Mouse (Mus musculus) embryo, embryonic 9.5 days (tissue): ENCODE measurements around the gene Dnajc11.

Experiments
- DNase-seq: peaks from one replicate; pipeline ENCODE4 v3.0.0-alpha.2; 2017; ENCODE audit errors: extremely low spot score

The Dnajc11 gene

GRCm38 (mm10) chr4:151933505-151934214, at the start of gene Dnajc11:
Dnajc11 (plus strand) TSS chr4:151933691.
- DNase-seq, result peak; percentile 95

- no peak for DNase-seq
Observed at GRCm38 (mm10) chr4:151893241-151893640, 40.2 kb upstream of the Dnajc11 start.

DNA sequence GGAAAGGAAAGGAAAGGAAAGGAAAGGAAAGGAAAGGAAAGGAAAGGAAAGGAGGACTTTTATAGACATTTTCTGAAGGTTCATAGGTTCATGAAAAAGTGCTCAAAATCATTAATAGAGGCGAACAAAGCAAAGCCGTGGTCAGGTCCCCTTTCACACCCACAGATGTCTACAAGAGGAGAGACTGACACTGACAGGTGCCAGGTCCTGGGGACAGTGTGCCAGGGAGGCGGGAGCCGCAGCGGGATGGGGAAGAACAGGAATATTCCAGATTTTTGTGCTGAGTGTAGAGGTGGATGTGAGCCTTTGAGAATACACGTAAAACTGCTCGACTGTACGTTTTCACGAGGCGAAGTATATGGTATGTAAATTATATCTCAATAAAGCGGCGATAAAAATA, 38.6 kb upstream of the Dnajc11 start:
- no peak for DNase-seq

GRCm38 (mm10) chr4:151895624-151896023, 37.9 kb upstream of the Dnajc11 start:
- DNase-seq, result no peak

DNA sequence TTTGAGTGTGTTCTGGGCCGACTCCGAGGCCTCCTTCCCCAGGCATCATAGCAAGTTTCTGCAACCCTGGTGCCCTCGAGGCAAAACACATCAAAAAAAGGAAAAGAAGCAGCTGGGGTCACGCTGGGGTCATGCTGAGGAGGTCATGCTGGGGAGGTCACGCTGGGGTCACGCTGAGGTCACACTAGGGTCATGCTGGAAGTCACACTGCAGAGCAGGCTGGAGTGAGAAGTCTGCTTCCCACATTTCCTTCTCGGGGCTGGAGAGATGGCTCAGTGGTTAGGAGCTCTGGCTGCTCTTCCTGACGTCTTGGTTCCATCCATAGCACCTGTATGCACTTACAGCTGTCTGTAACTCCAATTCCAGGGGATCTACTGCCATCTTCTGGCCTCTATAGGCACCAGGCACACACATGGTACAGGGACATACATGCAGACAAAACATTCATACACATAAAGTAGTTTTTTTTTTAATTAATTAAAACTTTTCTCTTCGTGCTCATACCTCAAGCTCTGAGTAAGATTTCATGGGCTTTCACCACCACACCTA, 36.3 kb upstream of the Dnajc11 start:
- DNase-seq, result no peak

DNA sequence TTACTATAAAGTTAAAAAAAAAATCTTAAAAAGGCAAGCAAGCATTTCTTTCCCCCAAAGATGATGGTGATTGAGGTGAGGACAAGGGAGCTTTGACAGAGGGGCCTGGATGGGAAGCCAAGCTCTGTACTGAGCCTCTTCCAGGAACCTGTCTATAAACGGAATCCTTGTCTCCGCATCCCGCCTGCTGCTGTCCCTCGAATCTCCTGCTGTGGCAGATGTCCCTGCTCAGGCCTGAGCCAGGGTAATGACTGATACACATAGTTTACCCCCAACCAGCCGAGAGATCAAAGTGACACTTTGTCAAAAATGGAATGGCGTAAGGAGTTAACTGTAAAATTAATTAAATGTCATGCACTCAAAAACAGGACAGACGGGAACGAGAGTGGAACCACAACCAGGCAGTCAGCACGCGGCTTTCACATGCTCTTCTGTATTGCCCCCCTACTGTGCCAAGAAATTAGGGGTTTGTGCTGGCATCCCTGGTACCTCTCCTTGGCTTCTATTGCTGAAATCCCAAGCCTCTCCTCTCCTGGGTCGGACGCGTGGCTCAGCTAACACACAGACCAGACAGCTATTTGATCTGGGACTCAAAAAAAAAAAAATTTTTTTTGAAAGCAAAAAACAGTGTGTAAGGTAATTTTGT, 34.8 kb upstream of the Dnajc11 start:
- no peak for DNase-seq

- DNase-seq, result no peak
Observed at GRCm38 (mm10) chr4:151899707-151900384, 33.6 kb upstream of the Dnajc11 start.

DNA sequence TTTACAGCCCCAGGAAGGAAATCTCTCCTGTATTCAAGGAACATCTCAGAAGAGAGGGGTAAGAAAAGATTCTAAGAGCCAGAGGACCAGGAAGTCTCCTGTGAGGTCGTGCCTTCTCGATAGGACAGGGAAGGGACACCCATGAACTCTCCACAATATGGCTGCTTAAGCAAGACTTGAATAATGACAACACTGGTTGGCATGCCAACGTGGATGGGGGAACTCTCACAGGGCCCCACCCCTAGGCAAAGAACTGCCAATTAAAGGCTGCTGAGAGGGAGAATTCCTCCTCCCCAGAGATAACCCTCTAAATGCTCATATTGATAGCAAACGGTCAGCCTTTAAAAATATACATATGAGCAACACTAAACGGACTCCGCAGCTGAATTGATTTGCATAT, 32.8 kb upstream of the Dnajc11 start:
- DNase-seq, result no peak

DNA sequence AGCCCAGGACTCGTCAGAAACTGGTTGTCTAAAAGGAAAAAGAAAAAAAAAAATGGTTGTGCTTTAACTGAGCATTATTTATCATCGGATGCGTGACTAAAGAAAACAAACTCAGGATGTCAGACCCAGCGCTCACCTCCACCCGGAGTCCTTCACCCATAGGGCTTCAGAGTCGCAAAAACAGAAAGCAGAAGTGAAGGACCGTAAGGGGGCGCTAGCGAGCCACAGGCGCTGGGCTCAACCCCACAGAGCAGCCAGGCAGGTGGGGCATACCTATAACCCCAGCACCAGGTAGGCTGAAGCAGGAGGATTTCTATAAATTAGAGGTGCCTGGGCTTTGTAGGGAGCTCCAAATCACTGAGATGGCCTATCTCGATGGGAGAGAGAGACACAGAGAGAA, 32.1 kb upstream of the Dnajc11 start:
- no peak for DNase-seq

GRCm38 (mm10) chr4:151902046-151902688, 31.3 kb upstream of the Dnajc11 start:
- no peak for DNase-seq

DNA sequence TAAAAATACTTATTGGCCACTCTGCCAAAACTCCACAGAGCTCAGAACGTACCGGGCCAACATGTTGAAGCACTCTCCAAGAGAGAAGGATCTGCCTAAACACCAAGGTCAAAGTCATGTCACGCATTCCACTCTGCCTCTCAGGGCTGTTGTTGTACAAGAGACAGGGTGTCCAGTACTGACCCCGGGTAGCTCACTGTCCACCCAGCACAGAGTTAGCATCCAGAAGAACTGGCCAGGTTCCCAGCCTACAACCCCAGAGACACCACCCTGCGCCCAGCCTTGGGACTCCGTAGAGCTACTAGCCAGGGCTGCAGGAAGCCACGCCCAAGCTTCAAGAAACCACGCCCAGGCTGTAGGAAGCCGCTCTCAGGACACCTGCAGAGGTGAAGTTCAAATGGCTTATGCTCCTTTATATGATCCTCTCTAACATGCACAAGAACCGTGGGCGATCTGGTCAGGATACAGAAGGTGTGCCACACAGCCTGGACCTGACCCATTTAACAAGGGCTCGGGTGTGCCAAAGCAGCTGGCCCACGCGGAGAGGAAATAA, 30.7 kb upstream of the Dnajc11 start:
- DNase-seq, result no peak

DNA sequence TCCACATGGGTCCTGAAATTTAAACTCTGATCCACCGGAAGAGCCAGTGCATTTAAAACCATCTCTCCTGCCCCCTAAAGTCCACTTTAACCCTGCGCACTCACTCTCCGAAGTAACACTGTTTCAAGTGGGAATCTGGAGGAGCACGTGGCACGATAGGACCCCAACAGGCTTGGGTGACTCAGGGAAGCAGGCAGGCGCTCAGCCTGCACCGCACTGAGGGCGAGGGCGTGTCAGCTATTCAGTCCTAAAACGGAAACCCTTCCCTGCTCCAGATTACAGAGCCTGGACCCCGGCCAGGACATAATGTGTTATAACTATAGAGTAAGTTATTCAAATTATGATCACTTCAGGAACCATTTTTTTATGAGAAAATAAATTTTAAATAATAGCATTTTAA, 29.4 kb upstream of the Dnajc11 start:
- DNase-seq, result no peak

GRCm38 (mm10) chr4:151905621-151906020, 27.9 kb upstream of the Dnajc11 start:
- no peak for DNase-seq

GRCm38 (mm10) chr4:151907577-151908343, 25.7 kb upstream of the Dnajc11 start:
- DNase-seq, result no peak

DNA sequence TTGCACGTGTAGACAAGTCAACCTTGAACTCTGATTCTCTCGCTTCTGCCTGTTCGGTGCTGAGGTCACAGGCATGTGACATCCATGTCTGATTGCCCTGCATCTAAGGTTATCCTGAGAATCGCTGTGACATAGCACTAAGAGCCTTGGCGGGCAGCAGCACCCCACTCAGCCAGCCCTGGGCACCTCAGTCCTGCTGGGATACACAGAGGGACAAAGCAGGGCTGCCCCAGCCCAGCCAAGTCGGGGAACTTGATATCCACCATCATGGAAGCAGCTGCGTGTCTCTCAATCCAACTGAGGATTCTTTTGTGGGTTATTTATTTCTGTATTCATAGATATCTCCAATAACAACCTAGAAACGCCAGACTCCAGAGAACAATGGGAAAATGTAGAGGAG, 24.7 kb upstream of the Dnajc11 start:
- DNase-seq, result no peak

GRCm38 (mm10) chr4:151916271-151916670, 17.2 kb upstream of the Dnajc11 start:
- no peak for DNase-seq

- no peak for DNase-seq
Observed at GRCm38 (mm10) chr4:151919135-151919840, 14.2 kb upstream of the Dnajc11 start.

DNA sequence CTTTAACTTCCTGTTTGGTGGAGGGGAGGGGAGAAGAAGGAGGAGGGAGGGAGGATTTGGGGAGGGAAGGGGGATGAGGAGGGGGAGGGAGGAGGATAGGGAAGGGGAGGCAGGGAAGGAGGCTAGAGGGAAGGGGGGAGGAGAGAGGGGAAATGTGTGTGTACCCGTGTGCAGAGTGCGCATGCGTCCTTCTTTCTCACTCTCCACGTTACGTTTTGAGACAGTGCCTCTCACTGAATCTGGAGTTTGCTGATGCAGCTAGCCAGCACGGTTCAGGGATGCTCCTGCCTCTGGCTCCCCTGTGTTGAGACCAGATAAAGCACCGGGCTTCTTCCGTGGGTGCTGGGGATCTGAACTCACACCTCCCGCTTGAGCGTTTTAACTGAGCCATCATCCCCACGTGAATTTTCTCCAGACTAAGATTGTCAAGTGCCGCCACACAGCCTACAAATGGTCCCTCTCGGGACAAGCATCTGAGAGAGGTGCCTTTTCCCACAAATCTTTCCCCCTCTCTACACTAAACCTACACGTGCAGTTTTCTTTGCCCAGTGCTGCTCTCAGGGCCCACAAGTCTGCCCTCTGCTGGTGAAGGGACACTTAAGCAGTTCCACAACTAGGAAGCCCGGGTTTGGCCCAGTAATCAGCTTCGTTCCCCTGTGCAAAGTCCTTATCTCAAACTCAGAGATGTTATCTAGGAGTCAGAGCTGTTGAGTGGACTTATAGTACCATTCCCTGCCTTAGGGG, 13.4 kb upstream of the Dnajc11 start:
- DNase-seq, result peak; percentile 72

DNA sequence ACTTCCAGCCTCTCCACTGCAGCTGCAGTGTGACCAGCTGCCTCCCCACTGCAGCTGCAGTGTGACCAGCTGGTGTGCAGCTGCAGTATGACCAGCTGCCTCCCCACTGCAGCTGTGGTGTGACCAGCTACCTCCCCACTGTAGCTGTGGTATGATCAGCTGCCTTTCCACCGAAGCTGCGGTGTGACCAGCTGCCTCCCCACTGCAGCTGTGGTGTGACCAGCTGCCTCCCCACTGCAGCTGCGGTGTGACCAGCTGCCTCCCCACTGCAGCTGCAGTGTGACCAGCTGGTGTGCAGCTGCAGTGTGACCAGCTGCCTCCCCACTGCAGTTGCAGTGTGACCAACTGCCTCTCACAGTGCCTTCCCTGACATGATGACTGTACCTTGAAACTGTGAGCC, 11.4 kb upstream of the Dnajc11 start:
- no peak for DNase-seq
